Mouse (Mus musculus): ENCODE measurements around the gene Ppp3ca. TPM values are rescaled to one million over a fixed set of nuclear protein-coding genes. Genes with fewer than 3 reads are reported as not detected.

Gene Ppp3ca
- polyA plus RNA-seq, 1 experiment from 2014 or later: 145 TPM

- Histone ChIP-seq H3K9me3 (no peaks in the 10 kb centered on the region), H3K4me3 (no peak overlapping the region), H3K4me2 (no peak overlapping the region), H3K27me3 (replicated peaks) (no peaks in the 10 kb centered on the region), H3K36me3 (replicated peaks) (no peaks in the 10 kb centered on the region), H3K9ac (no peak overlapping the region), H3K27ac (no peak overlapping the region), H3K4me1 (no peaks in the 10 kb centered on the region)
- no peak for ATAC-seq (replicated peaks)
- 90% methylated on average over 11 of the region's 11 CpGs for WGBS
Observed at GRCm38 (mm10) chr3:136982021-136982420, 312.1 kb downstream of the Ppp3ca start.

- 63% methylated on average over 3 of the region's 3 CpGs for WGBS
- no peak for ATAC-seq (replicated peaks)
Observed at GRCm38 (mm10) chr3:136986096-136986881, 316.4 kb downstream of the Ppp3ca start.

More at GRCm38 (mm10) chr3:136986096-136986881, 316.4 kb downstream of the Ppp3ca start:
- Histone ChIP-seq H3K4me2 (no peak overlapping the region), H3K9ac (no peak overlapping the region), H3K36me3 (replicated peaks) (no peaks in the 10 kb centered on the region), H3K9me3 (no peaks in the 10 kb centered on the region), H3K27me3 (replicated peaks) (no peaks in the 10 kb centered on the region), H3K27ac (no peak overlapping the region), H3K4me3 (no peak overlapping the region), H3K4me1 (no peaks in the 10 kb centered on the region)

Small RNAs within 50 kb of the gene (microRNA-seq; reads per million reads assigned to microRNA genes)
- gene Gm44327: not detected

Data from midbrain, embryonic 15.5 days (tissue).